Mouse (Mus musculus) CH12.LX (cell line): ENCODE data around the gene Vamp8.

Experiments
- CTCF ChIP-seq, 2 experiments: IDR thresholded peaks in 1 of 2; conservative IDR thresholded peaks in 1 of 2; 2 replicates each; pipeline ENCODE4 v1.5.1; 2011 to 2012; ENCODE audit warnings: low read depth in 2 of 2, low read length in 2 of 2, improper control_type of control experiment in 1 of 2, inconsistent platforms in 1 of 2, mild to moderate bottlenecking in 1 of 2, moderate library complexity in 1 of 2
- E2F4 ChIP-seq: IDR thresholded peaks from 2 replicates; pipeline ENCODE4 v1.6.1; 2011; ENCODE audit warnings: low read depth, low read length, improper control_type of control experiment; ENCODE audit not compliant: insufficient replicate concordance
- EP300 ChIP-seq: IDR thresholded peaks from 2 replicates; pipeline ENCODE4 v1.6.1; 2011; ENCODE audit warnings: low read length, improper control_type of control experiment
- MAX ChIP-seq: IDR thresholded peaks from 2 replicates; pipeline ENCODE4 v1.6.1; 2011; ENCODE audit warnings: low read length, improper control_type of control experiment
- MAZ ChIP-seq: IDR thresholded peaks from 2 replicates; pipeline ENCODE4 v1.6.1; 2012; ENCODE audit warnings: low read depth, mild to moderate bottlenecking, inconsistent platforms, low read length, improper control_type of control experiment, moderate library complexity
- MYC ChIP-seq: IDR thresholded peaks from 2 replicates; pipeline ENCODE4 v1.6.1; 2011; ENCODE audit warnings: low read depth, mild to moderate bottlenecking, improper control_type of control experiment, low read length
- POLR2A ChIP-seq: IDR thresholded peaks from 2 replicates; pipeline ENCODE4 v1.6.1; 2011; ENCODE audit warnings: low read depth, mild to moderate bottlenecking, improper control_type of control experiment, low read length
- RAD21 ChIP-seq: IDR thresholded peaks from 2 replicates; pipeline ENCODE4 v1.6.1; 2011; ENCODE audit warnings: low read depth, mild to moderate bottlenecking, low read length, improper control_type of control experiment, moderate library complexity
- ZNF384 ChIP-seq: IDR thresholded peaks from 2 replicates; pipeline ENCODE4 v1.6.1; 2012; ENCODE audit warnings: low read depth, low read length, improper control_type of control experiment, inconsistent platforms

DNA sequence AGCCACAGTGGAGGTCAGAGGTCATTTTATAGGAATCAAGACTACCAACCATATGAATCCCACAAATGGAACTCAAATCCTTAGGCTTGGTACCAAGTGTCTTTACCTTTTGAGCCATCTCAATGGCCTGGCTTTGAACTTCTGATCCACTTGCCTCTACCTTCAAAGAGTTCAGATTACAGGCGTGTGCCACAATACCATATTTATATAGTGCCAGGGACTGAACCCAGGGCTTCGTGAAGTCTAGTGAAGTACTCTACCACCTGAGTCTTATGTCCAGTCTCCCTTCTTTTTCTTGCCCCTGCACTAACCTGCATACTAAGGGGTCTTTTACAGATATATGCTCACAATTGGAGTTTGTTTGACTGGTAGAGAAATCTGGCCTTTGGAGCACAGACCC, 3.9 kb downstream of the Vamp8 start:
- TF ChIP-seq POLR2A: no peak
- TF ChIP-seq MYC: no peak
- no peak for TF ChIP-seq EP300
- no peak for TF ChIP-seq CTCF (conservative IDR thresholded peaks at IDR 0.05 in 1 of 2, IDR thresholded peaks at IDR 0.05 in 1 of 2; ENCODE audit: low read depth in 2 of 2, low read length in 2 of 2)
- no peak for TF ChIP-seq E2F4
- TF ChIP-seq MAX: no peak
- TF ChIP-seq MAZ: no peak
- no peak for TF ChIP-seq ZNF384
- no peak for TF ChIP-seq RAD21
